Mouse (Mus musculus): Measurements from ENCODE around the gene Tas2r106. TPM values are rescaled to one million over a fixed set of nuclear protein-coding genes. Genes with fewer than 3 reads are reported as not detected.

Tas2r106 gene
- polyA plus RNA-seq (2015; fragmentation: Nextera tagmentation; extraction: Ambion mirVana) = not detected in 2 replicates

DNA sequence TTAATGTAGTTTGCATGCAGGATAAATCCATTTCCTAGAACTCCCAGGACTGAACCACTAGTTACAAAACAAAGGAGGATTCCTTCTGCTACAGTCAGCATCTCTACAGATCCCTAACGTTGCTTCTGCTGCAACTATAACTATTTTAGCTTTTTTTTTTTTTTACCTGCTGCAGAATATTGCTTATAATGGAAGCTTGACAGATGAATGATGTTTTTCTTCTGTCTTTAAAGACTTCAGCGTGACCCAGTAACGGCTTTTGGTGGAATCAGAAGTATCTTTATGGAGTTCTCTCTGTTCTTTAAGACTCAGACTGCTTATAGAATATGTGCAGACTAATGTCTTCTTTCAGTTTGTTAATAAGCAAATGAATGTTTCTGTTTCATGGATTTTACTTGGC is at the start of gene Tas2r106:
TSS of gene Tas2r106 (minus strand) at position 101 of the 400 bp plus-strand sequence.
- no peaks in the 10 kb centered on the region for H3K4me1 ChIP-seq (replicated peaks)
- no peak within 1 kb of the TSS for H3K4me3 ChIP-seq
- H3K9me3 ChIP-seq = no peaks in the 10 kb centered on the region
- no peaks in the 10 kb centered on the region for H3K36me3 ChIP-seq
- 75% methylated on average over 3 of the region's 3 CpGs for WGBS
- no peak within 1 kb of the TSS for H3K9ac ChIP-seq
- no peak for ATAC-seq (ENCODE audit: low FRiP score, low read depth)
- H3K4me2 ChIP-seq = no peak within 1 kb of the TSS
- no peak within 1 kb of the TSS for H3K27ac ChIP-seq (replicated peaks)
- H3K27me3 ChIP-seq = no peaks in the 10 kb centered on the region

DNA sequence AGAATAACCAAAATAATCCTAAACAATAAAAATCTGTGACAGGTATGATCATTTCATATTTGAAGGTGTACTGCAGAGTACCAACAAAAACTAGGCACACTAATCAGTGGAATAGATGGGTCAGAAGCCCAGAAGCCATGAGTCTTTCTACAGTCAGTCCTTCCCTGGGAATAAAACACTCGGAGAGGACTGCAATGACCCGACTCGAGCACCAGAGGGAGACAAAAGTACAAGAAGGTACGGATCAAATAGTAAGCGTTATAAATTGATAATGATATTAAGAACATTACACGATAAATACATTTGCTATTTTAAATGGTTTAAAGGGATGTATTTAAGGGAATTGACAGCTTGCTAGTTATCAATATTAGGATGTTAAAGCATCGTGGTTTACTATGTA is 34.1 kb upstream of the Tas2r106 start:
- Histone ChIP-seq H3K4me3 (no peak overlapping the region), H3K9ac (no peak overlapping the region), H3K27me3 (no peaks in the 10 kb centered on the region), H3K9me3 (peaks cover 9% of the 10 kb centered on the region), H3K27ac (replicated peaks) (no peak overlapping the region), H3K4me1 (replicated peaks) (no peaks in the 10 kb centered on the region), H3K36me3 (no peaks in the 10 kb centered on the region), H3K4me2 (no peak overlapping the region)
- WGBS = 49% methylated on average over 7 of the region's 7 CpGs
- ATAC-seq (ENCODE audit: low FRiP score, low read depth) = no peak

DNA sequence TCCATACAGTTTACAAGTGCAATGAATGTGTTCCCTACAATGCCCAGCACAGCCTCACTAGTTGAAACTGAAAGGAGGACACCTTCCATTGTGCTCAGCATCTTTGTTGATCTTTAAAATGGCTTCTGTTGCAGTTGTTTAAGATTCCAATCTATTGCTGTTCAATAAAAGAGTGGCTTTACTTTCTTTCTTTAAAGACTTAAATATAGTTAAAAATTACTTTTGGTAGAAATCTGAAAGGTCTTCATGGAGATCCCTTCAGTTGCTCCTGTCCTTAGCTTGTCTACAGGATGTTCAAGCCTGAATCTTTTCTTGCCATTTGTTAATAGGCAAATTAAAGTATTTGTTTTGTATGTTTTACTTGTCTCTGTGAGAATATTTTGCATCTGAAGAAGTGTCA is 11.3 kb upstream of the Tas2r106 start, which contains the start of gene Tas2r114:
TSS of gene Tas2r114 (minus strand) at position 101 of the 400 bp plus-strand sequence.
- Histone ChIP-seq H3K9me3 (no peaks in the 10 kb centered on the region), H3K27me3 (no peaks in the 10 kb centered on the region), H3K4me1 (replicated peaks) (no peaks in the 10 kb centered on the region), H3K36me3 (no peaks in the 10 kb centered on the region), H3K9ac (no peak within 1 kb of the TSS), H3K4me2 (no peak within 1 kb of the TSS), H3K27ac (replicated peaks) (no peak within 1 kb of the TSS), H3K4me3 (no peak within 1 kb of the TSS)
- no peak for ATAC-seq (ENCODE audit: low FRiP score, low read depth)

DNA sequence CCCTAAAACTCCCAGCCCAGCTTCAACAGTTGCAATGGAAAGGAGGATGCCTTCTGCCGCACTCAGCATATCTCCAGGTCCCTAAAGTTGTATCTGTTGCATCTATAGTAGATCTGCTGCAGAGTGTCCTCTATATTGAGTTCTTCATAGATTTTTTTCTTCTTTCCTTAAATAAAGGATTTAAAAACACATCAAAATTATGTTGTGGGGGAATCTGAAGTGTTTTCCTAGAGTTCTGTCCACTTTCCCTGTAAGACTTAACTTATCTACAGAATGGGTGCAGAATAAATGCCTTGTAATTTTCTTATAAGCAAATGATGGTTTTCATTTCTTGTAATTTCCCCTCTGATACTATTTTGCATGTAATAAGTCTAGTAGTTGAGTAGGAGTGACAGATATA is 8.7 kb upstream of the Tas2r106 start, which contains the start of gene Tas2r105:
TSS of gene Tas2r105 (minus strand) at position 101 of the 400 bp plus-strand sequence.
- Histone ChIP-seq H3K4me1 (replicated peaks) (no peaks in the 10 kb centered on the region), H3K9me3 (no peaks in the 10 kb centered on the region), H3K9ac (no peak within 1 kb of the TSS), H3K4me3 (no peak within 1 kb of the TSS), H3K27ac (replicated peaks) (no peak within 1 kb of the TSS), H3K36me3 (no peaks in the 10 kb centered on the region), H3K27me3 (no peaks in the 10 kb centered on the region), H3K4me2 (no peak within 1 kb of the TSS)
- ATAC-seq (ENCODE audit: low FRiP score, low read depth) = no peak
- 84% methylated on average over 1 of the region's 1 CpGs for WGBS

DNA sequence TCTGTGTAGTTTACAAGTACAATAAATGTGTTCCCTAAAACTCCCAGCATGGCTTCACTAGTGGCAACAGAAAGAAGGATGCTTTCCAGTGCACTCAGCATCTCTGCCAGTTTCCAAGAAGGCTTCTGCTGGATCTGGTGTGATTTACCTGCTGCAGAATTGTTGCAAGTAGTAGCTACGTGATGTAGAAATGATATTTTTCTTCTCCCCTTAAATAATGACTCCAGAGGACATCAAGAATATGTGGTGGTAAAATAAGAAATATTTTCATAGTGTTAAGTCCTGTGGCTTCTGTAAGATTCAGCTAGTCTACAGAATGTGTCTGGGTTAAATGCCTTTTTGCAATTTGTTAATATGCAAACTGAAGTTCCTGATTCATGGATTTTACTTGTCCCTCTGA is 7.0 kb upstream of the Tas2r106 start, which contains the start of gene Tas2r104:
TSS of gene Tas2r104 (minus strand) at position 101 of the 400 bp plus-strand sequence.
- no peak within 1 kb of the TSS for H3K4me2 ChIP-seq
- WGBS = 76% methylated on average over 1 of the region's 1 CpGs
- no peaks in the 10 kb centered on the region for H3K9me3 ChIP-seq
- H3K27ac ChIP-seq (replicated peaks) = no peak within 1 kb of the TSS
- H3K9ac ChIP-seq = no peak within 1 kb of the TSS
- no peaks in the 10 kb centered on the region for H3K36me3 ChIP-seq
- H3K27me3 ChIP-seq = no peaks in the 10 kb centered on the region
- no peaks in the 10 kb centered on the region for H3K4me1 ChIP-seq (replicated peaks)
- ATAC-seq (ENCODE audit: low FRiP score, low read depth) = no peak
- H3K4me3 ChIP-seq = no peak within 1 kb of the TSS

DNA sequence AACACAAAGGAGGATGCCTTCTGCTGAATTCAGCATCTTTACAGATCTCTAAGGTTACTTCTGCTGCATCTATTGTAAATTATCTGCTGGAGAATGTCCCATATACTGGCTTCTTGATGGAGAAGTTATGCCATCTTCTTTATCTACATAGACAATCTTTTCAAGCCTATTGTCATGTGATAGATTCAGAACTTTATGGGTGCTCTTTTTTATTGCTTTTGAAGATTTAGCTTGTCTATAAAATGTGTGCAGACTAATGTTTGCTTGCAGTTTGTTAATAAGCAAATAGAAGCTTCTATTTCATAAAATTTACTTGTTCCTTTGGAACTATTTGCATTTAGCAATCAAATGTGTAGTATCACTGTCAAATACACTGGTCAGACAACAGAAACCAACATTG is 18.6 kb downstream of the Tas2r106 start, which contains the start of gene Tas2r107:
TSS of gene Tas2r107 (minus strand) at position 101 of the 400 bp plus-strand sequence.
- Histone ChIP-seq H3K4me3 (no peak within 1 kb of the TSS), H3K36me3 (no peaks in the 10 kb centered on the region), H3K9ac (no peak within 1 kb of the TSS), H3K27me3 (no peaks in the 10 kb centered on the region), H3K9me3 (peaks cover 11% of the 10 kb centered on the region; the same call in 1 of the 2 replicates), H3K4me2 (no peak within 1 kb of the TSS), H3K27ac (replicated peaks) (no peak within 1 kb of the TSS), H3K4me1 (replicated peaks) (no peaks in the 10 kb centered on the region)
- ATAC-seq (ENCODE audit: low FRiP score, low read depth) = no peak

DNA sequence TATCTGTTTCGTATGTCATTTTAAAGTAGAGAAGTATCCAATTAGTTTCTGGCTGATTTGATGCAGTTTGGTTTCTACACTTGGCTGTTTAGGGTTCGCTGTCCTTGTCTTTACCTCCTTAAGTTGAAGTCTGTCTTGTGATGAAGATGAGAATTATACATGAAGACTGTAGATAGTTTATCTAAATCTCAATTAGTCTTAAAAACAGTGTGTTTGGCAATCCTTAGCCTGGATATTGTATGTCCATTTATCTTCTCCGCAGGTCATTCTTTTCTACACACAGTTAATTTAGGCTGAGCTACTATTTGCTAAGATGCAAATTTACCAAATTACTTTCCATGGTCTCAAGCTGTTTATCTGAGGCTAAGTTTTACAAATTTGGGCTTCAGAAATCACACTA is 47.9 kb downstream of the Tas2r106 start, which contains the start of gene Tas2r130:
TSS of gene Tas2r130 (minus strand) at position 101 of the 400 bp plus-strand sequence.
- 82% methylated on average over 3 of the region's 3 CpGs for WGBS
- ATAC-seq (ENCODE audit: low FRiP score, low read depth) = no peak
- Histone ChIP-seq H3K36me3 (no peaks in the 10 kb centered on the region), H3K27me3 (no peaks in the 10 kb centered on the region), H3K27ac (replicated peaks) (no peak within 1 kb of the TSS), H3K4me3 (no peak within 1 kb of the TSS), H3K4me2 (no peak within 1 kb of the TSS), H3K9me3 (peaks cover 4% of the 10 kb centered on the region; the same call in 1 of the 2 replicates), H3K4me1 (replicated peaks) (no peaks in the 10 kb centered on the region), H3K9ac (no peak within 1 kb of the TSS)

Other genes with a start within 250 kb of the Tas2r106 start
- not detected in 2 replicates for gene 5430401F13Rik, start 192.5 kb downstream of the Tas2r106 start, polyA plus RNA-seq (2015; fragmentation: Nextera tagmentation; extraction: Ambion mirVana)
- not detected in 2 replicates for gene Gm6619, start 192.5 kb downstream of the Tas2r106 start, polyA plus RNA-seq (2015; fragmentation: Nextera tagmentation; extraction: Ambion mirVana)
- gene Tas2r130, start 48.0 kb downstream of the Tas2r106 start, polyA plus RNA-seq (2015; fragmentation: Nextera tagmentation; extraction: Ambion mirVana) = not detected in 2 replicates
- not detected in 2 replicates for gene Tas2r107, start 18.7 kb downstream of the Tas2r106 start, polyA plus RNA-seq (2015; fragmentation: Nextera tagmentation; extraction: Ambion mirVana)
- not detected in 2 replicates for gene Tas2r104, start 6.9 kb upstream of the Tas2r106 start, polyA plus RNA-seq (2015; fragmentation: Nextera tagmentation; extraction: Ambion mirVana)
- gene Tas2r105, start 8.6 kb upstream of the Tas2r106 start, polyA plus RNA-seq (2015; fragmentation: Nextera tagmentation; extraction: Ambion mirVana) = not detected in 2 replicates
- gene Tas2r114, start 11.2 kb upstream of the Tas2r106 start, polyA plus RNA-seq (2015; fragmentation: Nextera tagmentation; extraction: Ambion mirVana) = not detected in 2 replicates